8 mouse cellular contexts compared by ENCODE assay signal in genomic region chr19:29047334-29048170, GRCm38 (mm10). TPM values are rescaled to one million over a fixed set of nuclear protein-coding genes. Genes with fewer than 3 reads are reported as not detected.
A peak's percentile ranks its signal among the peaks of the same experiment; 100 is the strongest.
DNase-seq lines count a peak whose midpoint lies in the region; ATAC-seq and TF ChIP-seq lines count a peak whose summit lies in the region.

Gene Ak3 (minus strand): TSS chr19:29047961.

- under 1% methylated on average over 68 of the region's 68 CpGs for WGBS in bone marrow, adult 2 months
- WGBS in limb, embryonic 14.5 days, result 1% methylated on average over 44 of the region's 68 CpGs
- under 1% methylated on average over 67 of the region's 68 CpGs for WGBS in midbrain, embryonic 15.5 days
- WGBS in spleen, adult 2 months, result 1% methylated on average over 66 of the region's 68 CpGs

- ATAC-seq in limb, embryonic 14.5 days (ENCODE audit: low FRiP score, low read depth), result peak; percentile 82
- ATAC-seq in midbrain, embryonic 15.5 days (replicated peaks), result peak; percentile 91

- peak; percentile 66; the same call in 1 of the 2 replicates for TF ChIP-seq POLR2A in bone marrow, adult 2 months (IDR thresholded peaks at IDR 0.05; ENCODE audit: borderline replicate concordance, control insufficient read depth, low read depth, low read length)
- peak; percentile 75 for TF ChIP-seq POLR2A in embryonic fibroblast, embryonic 13.5 days (IDR thresholded peaks at IDR 0.05; ENCODE audit: low read depth, low read length)
- TF ChIP-seq POLR2A in limb, embryonic 14.5 days (IDR thresholded peaks at IDR 0.05; ENCODE audit: borderline replicate concordance, extremely low read depth, insufficient read depth, insufficient read length), result peak; percentile 35; the same call in 1 of the 2 replicates
- no peak; the same call in 1 of the 2 replicates for TF ChIP-seq POLR2A in spleen, adult 2 months (IDR thresholded peaks at IDR 0.05; ENCODE audit: low read depth, low read length)

- no peaks in the 10 kb centered on the region for H3K36me3 ChIP-seq in limb, embryonic 14.5 days (ENCODE audit: control insufficient read depth, insufficient read depth, low read length)
- no peaks in the 10 kb centered on the region for H3K36me3 ChIP-seq in midbrain, embryonic 15.5 days (replicated peaks)
- no peaks in the 10 kb centered on the region for H3K36me3 ChIP-seq in spleen, adult 2 months (ENCODE audit: control insufficient read depth, insufficient read depth, low read length)

- H3K9me3 ChIP-seq in limb, embryonic 14.5 days (ENCODE audit: control insufficient read depth, low read length), result no peaks in the 10 kb centered on the region
- no peaks in the 10 kb centered on the region for H3K9me3 ChIP-seq in midbrain, embryonic 15.5 days

- H3K27ac ChIP-seq in bone marrow, adult 2 months (ENCODE audit: control insufficient read depth, insufficient read depth, low read depth, low read length, poor library complexity), result peak within 1 kb of the TSS; percentile 79
- H3K27ac ChIP-seq in embryonic fibroblast, embryonic 13.5 days (ENCODE audit: insufficient read depth, low read length), result peak within 1 kb of the TSS; percentile 19
- peak within 1 kb of the TSS; percentile 83 for H3K27ac ChIP-seq in limb, embryonic 14.5 days (replicated peaks; ENCODE audit: low read depth, low read length)
- H3K27ac ChIP-seq in midbrain, embryonic 15.5 days, result peak within 1 kb of the TSS; percentile 78
- H3K27ac ChIP-seq in spleen, adult 2 months (ENCODE audit: insufficient read depth, low read length), result peak within 1 kb of the TSS; percentile 74

- no peaks in the 10 kb centered on the region for H3K27me3 ChIP-seq in limb, embryonic 14.5 days (ENCODE audit: control insufficient read depth, insufficient read depth, low read length)
- no peaks in the 10 kb centered on the region for H3K27me3 ChIP-seq in midbrain, embryonic 15.5 days (replicated peaks)
- no peaks in the 10 kb centered on the region for H3K27me3 ChIP-seq in spleen, adult 2 months (ENCODE audit: control insufficient read depth, insufficient read depth, low read length)

- peak within 1 kb of the TSS; percentile 56 for H3K4me2 ChIP-seq in limb, embryonic 14.5 days (replicated peaks; ENCODE audit: low read depth, low read length, severe bottlenecking)
- H3K4me2 ChIP-seq in midbrain, embryonic 15.5 days, result peak within 1 kb of the TSS; percentile 78

- H3K4me3 ChIP-seq in bone marrow, adult 2 months (replicated peaks; ENCODE audit: control insufficient read depth, low read depth, low read length), result peak within 1 kb of the TSS; percentile 87
- H3K4me3 ChIP-seq in embryonic fibroblast, embryonic 13.5 days (ENCODE audit: insufficient read depth, low read length), result peak within 1 kb of the TSS; percentile 63
- H3K4me3 ChIP-seq in limb, embryonic 14.5 days (replicated peaks; ENCODE audit: low read length), result peak within 1 kb of the TSS; percentile 80
- peak within 1 kb of the TSS; percentile 65 for H3K4me3 ChIP-seq in midbrain, embryonic 15.5 days
- H3K4me3 ChIP-seq in spleen, adult 2 months (ENCODE audit: extremely low read depth, insufficient read depth, insufficient read length), result peak within 1 kb of the TSS; percentile 98

- peak; percentile 16; the same call in 1 of the 2 replicates for TF ChIP-seq CTCF in bone marrow, adult 2 months (IDR thresholded peaks at IDR 0.05; ENCODE audit: control insufficient read depth, insufficient read depth, low read length)
- TF ChIP-seq CTCF in embryonic fibroblast, embryonic 13.5 days (IDR thresholded peaks at IDR 0.05; ENCODE audit: borderline replicate concordance, insufficient read depth, low read length), result peak; percentile 21; the same call in 1 of the 2 replicates
- 0 out of 2 replicates have a peak, but pooled peaks have one; percentile 17 for TF ChIP-seq CTCF in spleen, adult 2 months (IDR thresholded peaks at IDR 0.05; ENCODE audit: extremely low read depth, insufficient read depth, insufficient read length, insufficient replicate concordance)

- H3K9ac ChIP-seq in limb, embryonic 14.5 days (ENCODE audit: low read depth, low read length, severe bottlenecking), result peak within 1 kb of the TSS; percentile 89
- peak within 1 kb of the TSS; percentile 76 for H3K9ac ChIP-seq in midbrain, embryonic 15.5 days

- peak; percentile 90 for DNase-seq in A20 (ENCODE audit: low read depth, low spot score)
- peak; percentile 85 to 87 for DNase-seq in heart, adult 9 months (ENCODE audit: low spot score in 2 of 2)
- peak; percentile 85 for DNase-seq in kidney, adult 9 months
- peak; percentile 61 for DNase-seq in limb, embryonic 14.5 days (ENCODE audit: low spot score)
- peak; percentile 12 to 67 for DNase-seq in spleen, adult 2 months (ENCODE audit: low read depth in 1 of 2, low spot score in 2 of 2)

- no peaks in the 10 kb centered on the region; the same call in 1 of the 2 replicates for H3K4me1 ChIP-seq in bone marrow, adult 2 months (ENCODE audit: control insufficient read depth, insufficient read depth, low read length)
- no peaks in the 10 kb centered on the region; the same call in 1 of the 2 replicates for H3K4me1 ChIP-seq in embryonic fibroblast, embryonic 13.5 days (ENCODE audit: control insufficient read depth, insufficient read depth, low read length)
- peaks cover 16% of the 10 kb centered on the region for H3K4me1 ChIP-seq in limb, embryonic 14.5 days (ENCODE audit: control insufficient read depth, insufficient read depth, low read length)
- H3K4me1 ChIP-seq in midbrain, embryonic 15.5 days, result peaks cover 23% of the 10 kb centered on the region
- no peaks in the 10 kb centered on the region; the same call in none of the 2 replicates for H3K4me1 ChIP-seq in spleen, adult 2 months (ENCODE audit: control insufficient read depth, insufficient read depth, insufficient read length)

RNA-seq across cellular contexts. Expression of gene Ak3, which starts in this region (rescaled TPM):
- 11.2 and 20.2 TPM in 2 replicates for polyA plus RNA-seq in bone marrow, adult 2 months (2011; ENCODE audit: insufficient read depth, insufficient read length, low replicate concordance, missing spikeins)
- 56.1 and 62.0 TPM in 2 replicates for polyA plus RNA-seq in embryonic fibroblast, embryonic 13.5 days (2011; ENCODE audit: insufficient read length, low read depth, missing spikeins)
- polyA plus RNA-seq in limb, embryonic 14.5 days (2012; rRNA removed), result 33.9 and 36.0 TPM in 2 replicates
- polyA plus RNA-seq in limb, embryonic 14.5 days (2014; fragmentation: Nextera tagmentation; extraction: Ambion mirVana), result 83.9 and 84.8 TPM in 2 replicates
- polyA plus RNA-seq in midbrain, embryonic 15.5 days (2015; fragmentation: Nextera tagmentation; extraction: Ambion mirVana), result 65.8 and 71.8 TPM in 2 replicates
- 18.4 and 23.7 TPM in 2 replicates for polyA plus RNA-seq in spleen, adult 2 months (2012; rRNA removed)

Comparison
In these comparisons a context has a peak if more than half of its experiments do, and no peak if none do; other contexts are left out.
1. Peak in every context shown above with its lines: DNase-seq, ATAC-seq, H3K4me3 ChIP-seq and H3K27ac ChIP-seq.
2. DNase-seq: peak in every context shown above with its lines; median percentile 90 in A20; 86 in heart, adult 9 months; 85 in kidney, adult 9 months; 61 in limb, embryonic 14.5 days; 40 in spleen, adult 2 months.
3. H3K27ac ChIP-seq: peak in every context shown above with its lines; median percentile 83 in limb, embryonic 14.5 days; 79 in bone marrow, adult 2 months; 78 in midbrain, embryonic 15.5 days; 74 in spleen, adult 2 months; 19 in embryonic fibroblast, embryonic 13.5 days.